Mouse (Mus musculus) v-Abl transformed pro-B cells (cell line): ENCODE results near the gene Bbip1.

ENCODE experiments used
- in situ Hi-C, 2 experiments: fragments of 400-800 bp; cut with MboI; formaldehyde crosslinking; loops; one replicate each; pipeline ENCODE4 v1.15.1; 2025; ENCODE audit not compliant: unreplicated experiment in 2 of 2

Bbip1 gene

GRCm38 (mm10) chr19:53929218-53929617 lies 15.2 kb downstream of the Bbip1 start:
- in situ Hi-C loops, result loop anchor here (5.0 to 25.0 kb wide), 5 partner anchors 84 to 1383 kb away; partner anchors contain the start of genes Vti1a (in 2 of the 2) and Zdhhc6 (in 2 of the 2)

GRCm38 (mm10) chr19:53926705-53927104 lies 17.7 kb downstream of the Bbip1 start:
- in situ Hi-C loops, result loop anchor here (5.0 to 25.0 kb wide), 5 partner anchors 82 to 1386 kb away; partner anchors contain the start of genes Vti1a (in 2 of the 2) and Zdhhc6 (in 2 of the 2)

GRCm38 (mm10) chr19:53925338-53925751 lies 19.1 kb downstream of the Bbip1 start:
- in situ Hi-C loops, result loop anchor here (5.0 to 25.0 kb wide), 5 partner anchors 81 to 1387 kb away; partner anchors contain the start of genes Vti1a (in 2 of the 2) and Zdhhc6 (in 2 of the 2)

- in situ Hi-C loops, result loop anchor here (10.0 to 25.0 kb wide), 3 partner anchors 77 to 535 kb away; partner anchors contain the start of gene Smndc1 (in 2 of the 2)
Observed at GRCm38 (mm10) chr19:53921996-53922395, 22.4 kb downstream of the Bbip1 start.

- in situ Hi-C loops, result loop anchor here (5.0 to 25.0 kb wide), 3 partner anchors 72 to 532 kb away; partner anchors contain the start of gene Smndc1 (in 2 of the 2)
Observed at GRCm38 (mm10) chr19:53919541-53919940, 24.9 kb downstream of the Bbip1 start.

- in situ Hi-C loops, result loop anchor here (5.0 to 25.0 kb wide), 3 partner anchors 68 to 528 kb away; partner anchors contain the start of gene Smndc1 (in 2 of the 2)
Observed at GRCm38 (mm10) chr19:53914950-53915349, 29.5 kb downstream of the Bbip1 start.

GRCm38 (mm10) chr19:53906703-53907070 lies 37.7 kb downstream of the Bbip1 start:
- in situ Hi-C loops, result loop anchor here (10.0 to 25.0 kb wide), 2 partner anchors 519 to 1188 kb away; partner anchors contain the start of gene Smndc1 (in 2 of the 2)

GRCm38 (mm10) chr19:53906033-53906702 lies 38.3 kb downstream of the Bbip1 start:
- in situ Hi-C loops, result loop anchor here (10.0 to 25.0 kb wide), 2 partner anchors 519 to 1189 kb away; partner anchors contain the start of gene Smndc1 (in 2 of the 2)

GRCm38 (mm10) chr19:53904833-53905480 lies 39.5 kb downstream of the Bbip1 start:
- in situ Hi-C loops, result loop anchor here (10.0 to 25.0 kb wide), 2 partner anchors 518 to 1190 kb away; partner anchors contain the start of gene Smndc1 (in 2 of the 2)

GRCm38 (mm10) chr19:53903507-53904321 lies 40.7 kb downstream of the Bbip1 start:
- in situ Hi-C loops, result loop anchor here (10.0 to 25.0 kb wide), 2 partner anchors 516 to 1191 kb away; partner anchors contain the start of gene Smndc1 (in 2 of the 2)

- in situ Hi-C loops, result loop anchor here (10.0 to 25.0 kb wide), 2 partner anchors 516 to 1192 kb away; partner anchors contain the start of gene Smndc1 (in 2 of the 2)
Observed at GRCm38 (mm10) chr19:53902739-53903487, 41.5 kb downstream of the Bbip1 start.

- in situ Hi-C loops, result loop anchor here (10.0 to 25.0 kb wide), 2 partner anchors 515 to 1193 kb away; partner anchors contain the start of gene Smndc1 (in 2 of the 2)
Observed at GRCm38 (mm10) chr19:53901931-53902738, 42.3 kb downstream of the Bbip1 start.

- in situ Hi-C loops, result loop anchor here (10.0 to 25.0 kb wide), 3 partner anchors 513 to 1195 kb away; partner anchors contain the start of genes Smndc1 (in 2 of the 2) and Add3 (in 1 of the 2)
Observed at GRCm38 (mm10) chr19:53899941-53900610, 44.4 kb downstream of the Bbip1 start.

- in situ Hi-C loops, result loop anchor here in 1 of 2 experiments (25.0 kb wide), 1 partner anchor 762 kb away; the partner anchor contains the start of gene Add3
Observed at GRCm38 (mm10) chr19:53898970-53899900, 45.2 kb downstream of the Bbip1 start.

- in situ Hi-C loops, result loop anchor here in 1 of 2 experiments (25.0 kb wide), 1 partner anchor 761 kb away; the partner anchor contains the start of gene Add3
Observed at GRCm38 (mm10) chr19:53898498-53898897, 45.9 kb downstream of the Bbip1 start.

GRCm38 (mm10) chr19:53898046-53898445 lies 46.4 kb downstream of the Bbip1 start:
- in situ Hi-C loops, result loop anchor here in 1 of 2 experiments (25.0 kb wide), 1 partner anchor 761 kb away; the partner anchor contains the start of gene Add3
